Mouse (Mus musculus) bone marrow, adult 2 months (tissue): Measurements from ENCODE around the gene Cdc42se2. TPM values are rescaled to one million over a fixed set of nuclear protein-coding genes. Genes with fewer than 3 reads are reported as not detected.
A peak's percentile ranks its signal among the peaks of the same experiment; 100 is the strongest.

Source experiments
- H3K27ac ChIP-seq: fragments of 200-500 bp; 2 replicates; pipeline ENCODE4 v1.5.1; 2012; ENCODE audit warnings: low read depth, mild to moderate bottlenecking, control low read depth, inconsistent platforms, low read length; ENCODE audit not compliant: control insufficient read depth, poor library complexity, insufficient read depth
- H3K4me1 ChIP-seq: fragments of 200-500 bp; 2 replicates; pipeline ENCODE4 v1.6.1; 2011; ENCODE audit warnings: low read length; ENCODE audit not compliant: control insufficient read depth, insufficient read depth
- H3K4me3 ChIP-seq: fragments of 200-500 bp; replicated peaks from 2 replicates; pipeline ENCODE3; 2011; ENCODE audit warnings: mild to moderate bottlenecking, low read depth, low read length, control low read depth; ENCODE audit not compliant: control insufficient read depth
- CTCF ChIP-seq: fragments of 200-500 bp; IDR thresholded peaks from 2 replicates; pipeline ENCODE4 v1.5.1; 2011; ENCODE audit warnings: low read length, control low read depth; ENCODE audit not compliant: control insufficient read depth, insufficient read depth
- POLR2A ChIP-seq: fragments of 200-500 bp; IDR thresholded peaks from 2 replicates; pipeline ENCODE4 v1.6.1; 2011; ENCODE audit warnings: low read depth, mild to moderate bottlenecking, control low read depth, low read length, borderline replicate concordance; ENCODE audit not compliant: control insufficient read depth
- WGBS: fragments of 180-500 bp; shearing (Covaris S2); methylation state at CpG from one replicate; pipeline ENCODE4 v1.1.7; 2018; 5-methylcytosine and 5-hydroxymethylcytosine counted together
- polyA plus RNA-seq: library from polyadenylated mRNA; stranded (reverse); fragments of >200 nt; gene quantifications from 2 replicates; pipeline ENCODE4 v1.2.4, GENCODE M21; 2011; ENCODE audit warnings: low replicate concordance; ENCODE audit not compliant: missing spikeins, insufficient read depth, insufficient read length

Gene Cdc42se2
- polyA plus RNA-seq: 11.3 and 17.9 TPM in 2 replicates

DNA sequence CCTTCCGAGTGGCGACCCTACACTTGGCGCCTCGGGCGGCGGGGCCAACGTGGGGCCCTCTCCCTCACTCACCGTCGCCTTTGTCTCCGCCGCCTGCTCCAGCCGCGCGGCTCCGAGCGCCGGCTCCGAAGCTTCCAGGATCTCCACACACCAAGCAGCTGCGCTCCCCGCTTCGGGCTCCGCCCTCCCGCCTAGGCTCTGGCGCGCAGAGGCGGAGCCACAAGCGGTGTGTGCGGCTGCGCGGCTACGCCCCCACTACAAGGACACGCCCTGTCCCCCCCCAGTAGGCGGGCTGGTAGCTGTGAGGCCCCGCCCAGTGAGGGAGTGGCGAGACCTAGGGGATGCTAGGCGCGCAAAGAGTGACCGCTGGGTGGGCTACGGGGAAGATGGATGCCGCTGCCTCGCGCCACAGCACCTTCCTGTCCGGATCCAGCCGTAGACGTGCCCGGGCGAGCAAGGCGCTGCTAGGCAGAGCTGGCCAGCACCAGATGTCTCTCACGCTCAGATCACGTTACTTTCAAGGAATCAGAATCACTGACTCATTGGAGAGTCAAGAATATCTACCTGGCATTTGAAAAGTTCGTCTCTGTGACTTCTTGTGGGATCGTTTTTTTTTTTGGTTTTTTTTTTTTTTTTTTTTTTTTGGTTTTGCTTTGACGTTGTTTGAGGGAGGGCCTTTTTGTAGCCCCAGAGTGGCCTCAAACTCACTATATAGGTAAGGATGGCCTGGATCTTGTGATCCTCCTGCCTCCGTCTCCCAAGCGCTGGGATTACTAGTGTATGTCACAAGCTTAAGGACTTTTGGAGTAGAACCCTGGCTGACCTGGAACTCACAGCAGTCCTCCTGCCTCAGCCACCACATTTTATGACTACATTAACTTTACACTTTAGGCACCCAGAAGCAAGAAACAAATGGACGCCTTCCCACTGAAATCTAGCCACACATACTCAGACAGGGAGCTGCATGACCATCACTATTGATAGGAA is at the start of gene Cdc42se2:
Gene Cdc42se2 (minus strand): TSS at position 188 of the 987 bp plus-strand sequence.
- 5% methylated on average over 56 of the region's 56 CpGs for WGBS
- peak; percentile 91; the same call in 1 of the 2 replicates for TF ChIP-seq POLR2A
- no peak for TF ChIP-seq CTCF
- peaks cover 5% of the 10 kb centered on the region for H3K4me1 ChIP-seq

DNA sequence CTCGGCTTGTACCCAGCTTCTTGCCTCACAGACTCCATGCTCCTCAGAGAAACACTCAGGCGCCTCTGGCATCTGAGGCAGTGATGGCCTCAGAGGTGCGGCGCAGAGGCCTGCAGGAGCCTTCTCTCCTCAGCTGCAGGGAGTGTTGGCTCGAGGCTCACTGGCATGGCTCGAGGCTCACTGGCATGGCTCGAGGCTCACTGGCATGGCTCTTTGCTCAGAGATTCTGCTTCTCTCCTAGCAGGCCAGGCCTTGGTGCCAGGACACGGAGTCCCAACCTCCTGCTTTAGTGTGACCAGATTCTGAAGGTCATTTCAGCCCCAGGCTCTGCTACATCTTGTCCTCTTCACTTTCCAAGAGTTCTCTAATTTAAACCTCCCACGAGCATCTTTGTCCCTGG is 48.6 kb upstream of the Cdc42se2 start:
- no peak overlapping the region for H3K27ac ChIP-seq
- 81% methylated on average over 9 of the region's 9 CpGs for WGBS
- no peak overlapping the region for H3K4me3 ChIP-seq
- TF ChIP-seq CTCF (no peak), POLR2A (no peak)
- H3K4me1 ChIP-seq: no peaks in the 10 kb centered on the region

More for the DNA sequence above, at the start of gene Cdc42se2:
- peak within 1 kb of the TSS; percentile 92 for H3K27ac ChIP-seq
- peak within 1 kb of the TSS; percentile 87 for H3K4me3 ChIP-seq

DNA sequence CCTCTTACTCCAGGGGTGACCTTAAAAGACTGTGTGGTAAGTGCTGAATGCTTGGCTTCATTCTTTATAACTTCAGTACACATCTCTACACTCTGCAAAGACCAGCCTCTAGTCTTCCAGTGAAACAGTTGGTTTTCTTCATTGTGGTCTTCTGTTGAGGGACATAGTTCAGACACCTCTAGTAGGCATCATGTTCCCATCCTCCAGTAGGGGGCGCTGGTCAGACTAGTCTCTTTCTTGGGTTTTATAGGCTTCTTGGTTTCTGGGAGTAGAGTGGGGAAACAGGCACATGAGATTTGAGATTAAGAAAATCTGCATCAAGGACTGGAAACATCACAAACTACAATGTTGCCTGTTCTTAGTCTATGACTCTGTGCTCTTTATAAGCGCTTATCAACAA is 47.1 kb upstream of the Cdc42se2 start:
- 70% methylated on average over 2 of the region's 2 CpGs for WGBS
- TF ChIP-seq POLR2A (no peak), CTCF (no peak)

GRCm38 (mm10) chr11:54833833-54834232 is 46.4 kb upstream of the Cdc42se2 start:
- H3K4me3 ChIP-seq: no peak overlapping the region
- H3K27ac ChIP-seq: no peak overlapping the region
- H3K4me1 ChIP-seq: no peaks in the 10 kb centered on the region
- no peak for TF ChIP-seq POLR2A
- TF ChIP-seq CTCF: no peak
- 30% methylated on average over 4 of the region's 4 CpGs for WGBS

More for the DNA sequence above, 47.1 kb upstream of the Cdc42se2 start:
- no peak overlapping the region for H3K27ac ChIP-seq
- no peak overlapping the region for H3K4me3 ChIP-seq
- no peaks in the 10 kb centered on the region for H3K4me1 ChIP-seq

DNA sequence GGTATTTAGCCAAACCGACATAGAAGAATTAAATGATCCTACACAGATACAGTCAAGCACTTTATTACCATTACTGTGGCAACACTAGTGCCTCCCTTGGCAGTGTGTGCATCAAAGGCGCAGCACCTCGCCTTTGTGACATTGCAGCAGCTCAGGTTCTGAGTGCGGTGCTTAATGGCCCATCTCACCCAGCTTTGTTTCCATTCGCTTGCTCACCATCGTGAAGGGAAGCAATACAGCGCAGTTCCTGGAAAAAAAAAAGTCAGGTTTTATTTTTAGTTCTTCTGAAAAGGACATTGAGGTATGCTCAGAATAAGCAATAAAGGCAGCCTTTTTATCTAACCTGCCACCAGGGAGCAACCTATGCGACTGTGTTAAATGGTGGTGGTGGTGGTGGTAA is 39.3 kb upstream of the Cdc42se2 start:
- no peak overlapping the region for H3K27ac ChIP-seq
- WGBS: 75% methylated on average over 8 of the region's 8 CpGs
- no peaks in the 10 kb centered on the region; the same call in 1 of the 2 replicates for H3K4me1 ChIP-seq
- no peak for TF ChIP-seq POLR2A
- TF ChIP-seq CTCF: no peak
- H3K4me3 ChIP-seq: no peak overlapping the region

- TF ChIP-seq CTCF (no peak), POLR2A (no peak)
- H3K4me3 ChIP-seq: no peak overlapping the region
- WGBS: 74% methylated on average over 4 of the region's 4 CpGs
These were observed 38.3 kb upstream of the Cdc42se2 start for GRCm38 (mm10) chr11:54825774-54826173.

GRCm38 (mm10) chr11:54823467-54823866 is 36.0 kb upstream of the Cdc42se2 start:
- TF ChIP-seq POLR2A: no peak

More at GRCm38 (mm10) chr11:54825774-54826173, 38.3 kb upstream of the Cdc42se2 start:
- no peak overlapping the region for H3K27ac ChIP-seq
- no peaks in the 10 kb centered on the region; the same call in 1 of the 2 replicates for H3K4me1 ChIP-seq

DNA sequence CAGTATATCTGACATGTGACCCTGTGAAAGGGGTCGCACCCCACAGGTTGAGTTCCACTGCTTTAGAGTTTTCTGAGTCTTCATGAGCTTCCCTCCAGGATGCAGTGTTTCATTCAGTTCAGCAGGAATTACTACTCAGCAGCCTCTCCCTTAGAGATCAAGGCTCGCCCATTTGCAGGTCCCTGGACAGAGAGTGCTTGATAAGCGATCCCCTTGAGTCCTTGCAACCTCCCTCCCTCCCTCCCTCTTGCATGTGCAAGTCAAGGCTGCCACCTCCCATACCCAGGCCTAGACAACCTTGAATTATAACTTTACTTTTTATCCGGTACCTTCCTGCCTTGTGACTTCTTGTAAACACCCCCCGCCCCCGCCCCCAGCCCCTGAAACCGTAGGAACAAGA is 32.0 kb upstream of the Cdc42se2 start:
- Histone ChIP-seq H3K27ac (no peak overlapping the region), H3K4me3 (no peak overlapping the region), H3K4me1 (no peaks in the 10 kb centered on the region)
- no peak for TF ChIP-seq POLR2A
- no peak for TF ChIP-seq CTCF
- 79% methylated on average over 7 of the region's 7 CpGs for WGBS

More at GRCm38 (mm10) chr11:54823467-54823866, 36.0 kb upstream of the Cdc42se2 start:
- no peaks in the 10 kb centered on the region; the same call in 1 of the 2 replicates for H3K4me1 ChIP-seq
- H3K4me3 ChIP-seq: no peak overlapping the region
- 76% methylated on average over 4 of the region's 4 CpGs for WGBS
- H3K27ac ChIP-seq: no peak overlapping the region
